9 mouse cellular contexts compared by ENCODE assay signal in genomic region chr5:64600392-64600791, GRCm38 (mm10).
DNase-seq lines count a peak whose midpoint lies in the region; ATAC-seq and TF ChIP-seq lines count a peak whose summit lies in the region.
"Had no signal": no experiment of that assay in that cellular context is flagged by ENCODE, and none has a peak within 500 bp of the region (broad histone marks: within the 10 kb centered on the region; RNA-seq: fewer than 3 reads in every experiment).

No protein-coding gene starts in this region.

- peak overlapping the region; percentile 33; the same call in 1 of the 2 replicates for H3K4me2 ChIP-seq in hindbrain, postnatal 0 days (ENCODE audit: low read depth, low read length)
- peak overlapping the region; percentile 41 for H3K4me2 ChIP-seq in stomach, embryonic 15.5 days
- H3K4me2 ChIP-seq: midbrain, embryonic 12.5 days had no signal

- no peak overlapping the region for H3K9ac ChIP-seq in hindbrain, postnatal 0 days (replicated peaks; ENCODE audit: low read length)
- peak overlapping the region; percentile 23; the same call in 1 of the 2 replicates for H3K9ac ChIP-seq in stomach, embryonic 15.5 days
- H3K9ac ChIP-seq: midbrain, embryonic 12.5 days had no signal

- H3K36me3 ChIP-seq in heart, embryonic 10.5 days = no peaks in the 10 kb centered on the region
- H3K36me3 ChIP-seq in testis, adult 2 months (ENCODE audit: control insufficient read depth, insufficient read depth, low read length) = no peaks in the 10 kb centered on the region
- H3K36me3 ChIP-seq in hindbrain, postnatal 0 days (ENCODE audit: insufficient read depth, low read length) = no peaks in the 10 kb centered on the region
- H3K36me3 ChIP-seq in stomach, embryonic 15.5 days = no peaks in the 10 kb centered on the region
- H3K36me3 ChIP-seq: midbrain, embryonic 12.5 days had no signal

- peak overlapping the region; percentile 45 for H3K4me3 ChIP-seq in heart, embryonic 10.5 days
- H3K4me3 ChIP-seq in testis, adult 2 months (ENCODE audit: control insufficient read depth, low read depth, low read length) = peak overlapping the region; percentile 86
- H3K4me3 ChIP-seq in hindbrain, postnatal 0 days (ENCODE audit: low read length) = no peak overlapping the region
- peak overlapping the region; percentile 24 for H3K4me3 ChIP-seq in stomach, embryonic 15.5 days (replicated peaks)
- H3K4me3 ChIP-seq: midbrain, embryonic 12.5 days had no signal

- H3K27me3 ChIP-seq in heart, embryonic 10.5 days (ENCODE audit: insufficient read depth, poor library complexity, severe bottlenecking) = no peaks in the 10 kb centered on the region
- no peaks in the 10 kb centered on the region for H3K27me3 ChIP-seq in testis, adult 2 months (ENCODE audit: control insufficient read depth, insufficient read depth, low read length)
- no peaks in the 10 kb centered on the region for H3K27me3 ChIP-seq in hindbrain, postnatal 0 days (ENCODE audit: insufficient read depth, low read length)
- no peaks in the 10 kb centered on the region for H3K27me3 ChIP-seq in stomach, embryonic 15.5 days (replicated peaks)
- H3K27me3 ChIP-seq: midbrain, embryonic 12.5 days had no signal

- no peak for TF ChIP-seq POLR2A in testis, adult 2 months (IDR thresholded peaks at IDR 0.05; ENCODE audit: control insufficient read depth, low read depth, low read length)

- ATAC-seq in hindbrain, postnatal 0 days = peak; percentile 38; the same call in 1 of the 2 replicates
- no peak for ATAC-seq in stomach, embryonic 15.5 days (ENCODE audit: insufficient read depth, low FRiP score, low read depth)

- no peaks in the 10 kb centered on the region for H3K9me3 ChIP-seq in heart, embryonic 10.5 days
- H3K9me3 ChIP-seq in hindbrain, postnatal 0 days (ENCODE audit: low read length) = no peaks in the 10 kb centered on the region
- H3K9me3 ChIP-seq in stomach, embryonic 15.5 days = no peaks in the 10 kb centered on the region
- H3K9me3 ChIP-seq: midbrain, embryonic 12.5 days had no signal

- no peak for TF ChIP-seq CTCF in testis, adult 2 months (IDR thresholded peaks at IDR 0.05; ENCODE audit: control insufficient read depth, insufficient read depth, insufficient replicate concordance, low read depth, low read length)
- no peak for TF ChIP-seq CTCF in hindbrain, postnatal 0 days (IDR thresholded peaks at IDR 0.05; ENCODE audit: low read depth)

- intact Hi-C loops in heart, postnatal 10 days (cut with DNase I) = no loop called here

- peak overlapping the region; percentile 87 for H3K27ac ChIP-seq in heart, embryonic 10.5 days
- no peak overlapping the region for H3K27ac ChIP-seq in testis, adult 2 months (ENCODE audit: control insufficient read depth, insufficient read depth, low read depth, low read length)
- H3K27ac ChIP-seq in hindbrain, postnatal 0 days = no peak overlapping the region
- H3K27ac ChIP-seq in stomach, embryonic 15.5 days = peak overlapping the region; percentile 84

- H3K4me1 ChIP-seq in heart, embryonic 10.5 days = peaks cover 50% of the 10 kb centered on the region
- peaks cover 16% of the 10 kb centered on the region for H3K4me1 ChIP-seq in testis, adult 2 months (ENCODE audit: control insufficient read depth, insufficient read depth, low read length)
- H3K4me1 ChIP-seq in hindbrain, postnatal 0 days (ENCODE audit: insufficient read depth, low read length) = no peaks in the 10 kb centered on the region
- peaks cover 15% of the 10 kb centered on the region; the same call in 1 of the 2 replicates for H3K4me1 ChIP-seq in stomach, embryonic 15.5 days

- peak; percentile 80 for DNase-seq in heart, embryonic 10.5 days (ENCODE audit: low spot score)
- no peak for DNase-seq in heart, postnatal 10 days
- DNase-seq in testis, postnatal 14 days (ENCODE audit: low spot score) = no peak
- DNase-seq in hindbrain, postnatal 0 days (ENCODE audit: low spot score) = no peak
- no peak for DNase-seq in cerebellum, adult 11 months
- DNase-seq in frontal cortex, postnatal 14 days (ENCODE audit: low spot score in 2 of 2) = no peak

- WGBS in heart, embryonic 10.5 days = 12% methylated on average over 7 of the region's 7 CpGs
- 66% methylated on average over 7 of the region's 7 CpGs for WGBS in hindbrain, postnatal 0 days
- WGBS in stomach, embryonic 15.5 days = 32% methylated on average over 7 of the region's 7 CpGs

Comparison
In these comparisons a context has a peak if more than half of its experiments do, and no peak if none do; other contexts are left out.
1. H3K27ac ChIP-seq: peak in heart, embryonic 10.5 days (single experiment) and stomach, embryonic 15.5 days (single experiment); none in testis, adult 2 months (single experiment) and hindbrain, postnatal 0 days (single experiment).